Mouse (Mus musculus): ENCODE measurements around the gene Elfn2. TPM values are rescaled to one million over a fixed set of nuclear protein-coding genes. Genes with fewer than 3 reads are reported as not detected.

Elfn2 gene
- polyA plus RNA-seq, 1 experiment from 2014 or later, result not detected

DNA sequence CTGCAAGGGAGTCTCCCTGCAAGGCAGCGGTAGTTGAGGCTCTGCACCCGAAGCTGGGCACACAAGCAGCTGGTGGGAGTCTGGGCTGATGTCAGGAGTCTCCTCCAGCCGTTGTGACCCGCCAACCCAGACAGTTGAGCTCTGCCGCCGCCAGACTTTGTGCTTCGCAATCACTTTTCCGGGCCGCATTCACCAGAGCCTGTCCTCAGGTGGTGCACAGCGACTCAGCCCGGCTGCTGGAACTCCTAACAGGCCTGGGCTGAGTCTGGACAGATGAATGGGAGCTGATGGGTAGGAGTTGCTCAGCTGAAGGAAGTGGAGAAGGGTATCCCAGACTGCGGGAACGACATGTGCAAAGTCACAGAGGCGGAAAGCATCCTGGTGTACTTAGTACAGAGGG, 845 bp upstream of the Elfn2 start:
- Histone ChIP-seq H3K4me3 (no peak overlapping the region), H3K27me3 (replicated peaks) (peaks cover 93% of the 10 kb centered on the region), H3K27ac (no peak overlapping the region), H3K4me2 (no peak overlapping the region), H3K9me3 (replicated peaks) (no peaks in the 10 kb centered on the region), H3K36me3 (no peaks in the 10 kb centered on the region), H3K9ac (no peak overlapping the region), H3K4me1 (peaks cover 18% of the 10 kb centered on the region)
- WGBS (ENCODE audit: insufficient replicate concordance), result 8% methylated on average over 14 of the region's 14 CpGs
- ATAC-seq, result no peak

DNA sequence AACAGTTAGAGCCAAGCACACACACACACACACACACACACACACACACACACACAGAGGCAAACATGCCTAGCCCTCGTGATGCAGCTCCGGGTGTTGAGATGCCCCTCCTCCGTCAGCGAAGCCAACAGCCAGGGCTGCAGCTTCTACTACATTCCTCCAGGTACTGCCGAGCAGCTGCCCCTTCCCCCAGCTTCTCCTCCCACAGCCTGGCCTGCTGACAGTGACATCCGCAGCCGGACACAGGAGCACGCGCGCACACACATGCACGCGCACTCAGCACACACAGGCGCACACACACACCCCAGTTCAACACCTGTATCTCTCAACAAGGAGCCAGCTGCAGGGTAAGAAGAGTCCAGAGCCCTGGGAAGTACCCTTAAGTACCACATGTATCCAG, 1.6 kb downstream of the Elfn2 start:
- no peak overlapping the region for H3K9ac ChIP-seq
- no peak for ATAC-seq
- 53% methylated on average over 13 of the region's 13 CpGs for WGBS (ENCODE audit: insufficient replicate concordance)
- H3K27me3 ChIP-seq (replicated peaks), result peaks cover 94% of the 10 kb centered on the region
- no peak overlapping the region for H3K4me2 ChIP-seq
- H3K4me3 ChIP-seq, result no peak overlapping the region
- H3K27ac ChIP-seq, result no peak overlapping the region
- no peaks in the 10 kb centered on the region for H3K36me3 ChIP-seq
- H3K4me1 ChIP-seq, result peaks cover 24% of the 10 kb centered on the region
- no peaks in the 10 kb centered on the region for H3K9me3 ChIP-seq (replicated peaks)

DNA sequence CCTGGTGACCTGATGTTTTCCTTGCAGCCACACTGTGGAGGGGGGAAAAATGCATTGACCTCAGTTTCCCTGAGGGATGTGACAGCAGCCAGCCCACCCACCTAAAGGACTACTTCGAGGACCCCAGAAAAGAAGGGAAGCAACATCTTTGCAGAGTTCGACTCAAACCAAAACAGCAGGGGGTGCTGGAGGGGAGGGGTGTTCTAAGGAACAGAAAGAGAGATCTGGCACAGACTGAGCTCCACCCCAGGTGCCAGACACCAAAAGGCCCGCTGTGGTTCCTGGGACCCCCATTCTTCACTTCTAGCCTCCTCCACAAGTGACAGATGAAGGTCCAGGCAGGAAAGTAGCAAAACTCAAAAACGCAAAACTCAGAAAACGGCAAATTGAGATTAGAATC, 2.7 kb downstream of the Elfn2 start:
- ATAC-seq, result no peak
- WGBS (ENCODE audit: insufficient replicate concordance), result 27% methylated on average over 5 of the region's 5 CpGs
- no peak overlapping the region for H3K9ac ChIP-seq

GRCm38 (mm10) chr15:78713751-78714150, 4.8 kb downstream of the Elfn2 start:
- Histone ChIP-seq H3K4me3 (no peak overlapping the region), H3K9ac (no peak overlapping the region), H3K4me1 (peaks cover 14% of the 10 kb centered on the region; the same call in 1 of the 2 replicates), H3K27ac (no peak overlapping the region), H3K27me3 (replicated peaks) (peaks cover 99% of the 10 kb centered on the region), H3K9me3 (replicated peaks) (no peaks in the 10 kb centered on the region), H3K4me2 (no peak overlapping the region), H3K36me3 (no peaks in the 10 kb centered on the region)
- 60% methylated on average over 7 of the region's 7 CpGs for WGBS (ENCODE audit: insufficient replicate concordance)
- no peak for ATAC-seq

More for the DNA sequence above, 2.7 kb downstream of the Elfn2 start:
- Histone ChIP-seq H3K9me3 (replicated peaks) (no peaks in the 10 kb centered on the region), H3K27me3 (replicated peaks) (peaks cover 100% of the 10 kb centered on the region), H3K4me3 (no peak overlapping the region), H3K4me1 (peaks cover 24% of the 10 kb centered on the region), H3K4me2 (no peak overlapping the region), H3K36me3 (no peaks in the 10 kb centered on the region), H3K27ac (no peak overlapping the region)

DNA sequence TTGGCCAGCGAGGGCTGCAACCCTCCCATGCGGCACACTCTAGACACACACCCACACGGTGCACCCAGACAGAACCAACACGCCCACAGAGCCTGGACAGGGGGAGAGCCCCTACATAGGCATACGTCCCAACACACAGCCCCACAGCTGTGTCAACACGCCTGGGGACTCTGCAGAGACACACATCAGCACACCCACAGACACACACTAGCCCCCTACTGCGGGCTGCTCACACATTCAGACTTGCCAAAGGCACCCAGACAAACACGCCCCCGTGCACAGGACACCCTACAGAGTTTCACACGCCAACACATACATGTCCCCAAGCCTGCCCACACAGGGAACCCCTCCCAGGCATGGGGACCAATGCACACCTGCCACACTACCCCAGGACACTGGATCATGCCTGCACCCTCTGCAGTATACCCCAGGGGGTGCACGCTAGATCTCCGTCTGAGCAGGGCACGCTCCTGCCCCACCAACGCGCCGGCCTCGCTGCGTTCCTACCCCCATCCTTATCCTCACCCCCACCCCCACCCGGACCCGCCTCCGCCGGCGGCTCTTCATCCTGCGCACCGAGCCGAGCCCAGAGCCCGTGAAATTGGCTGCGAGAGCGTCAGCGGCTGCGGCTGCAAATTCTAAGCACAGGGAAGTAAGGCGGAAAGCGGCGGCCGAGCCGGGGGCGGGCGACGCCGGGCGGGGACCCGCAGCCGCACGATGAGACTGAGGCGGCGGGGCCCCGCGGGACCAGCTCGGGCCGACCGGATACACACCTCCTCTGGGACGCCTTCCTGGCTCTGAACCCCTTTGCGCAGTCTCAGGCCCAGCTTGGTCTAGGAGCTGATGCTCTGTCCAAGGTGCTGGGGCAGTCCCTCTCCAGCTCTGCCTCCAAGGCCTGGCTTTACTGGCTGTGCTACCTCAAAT, 6.0 kb downstream of the Elfn2 start:
- no peak for ATAC-seq
- WGBS (ENCODE audit: insufficient replicate concordance), result 10% methylated on average over 53 of the region's 53 CpGs
- Histone ChIP-seq H3K9me3 (replicated peaks) (no peaks in the 10 kb centered on the region), H3K4me2 (peak overlapping the region; percentile 41), H3K27ac (no peak overlapping the region), H3K4me1 (0 out of 2 replicates have a peak, but pooled peaks cover 6% of the 10 kb centered on the region), H3K4me3 (peak overlapping the region; percentile 14; the same call in 1 of the 2 replicates), H3K9ac (no peak overlapping the region), H3K27me3 (replicated peaks) (peaks cover 96% of the 10 kb centered on the region), H3K36me3 (no peaks in the 10 kb centered on the region)

GRCm38 (mm10) chr15:78711935-78712334, 6.6 kb downstream of the Elfn2 start:
- peaks cover 90% of the 10 kb centered on the region for H3K27me3 ChIP-seq (replicated peaks)
- no peak overlapping the region for H3K4me2 ChIP-seq
- no peak overlapping the region for H3K27ac ChIP-seq
- WGBS (ENCODE audit: insufficient replicate concordance), result 54% methylated on average over 7 of the region's 7 CpGs
- no peaks in the 10 kb centered on the region for H3K36me3 ChIP-seq
- no peak overlapping the region for H3K9ac ChIP-seq
- ATAC-seq, result no peak
- H3K4me3 ChIP-seq, result no peak overlapping the region
- H3K4me1 ChIP-seq, result 0 out of 2 replicates have a peak, but pooled peaks cover 6% of the 10 kb centered on the region
- H3K9me3 ChIP-seq (replicated peaks), result no peaks in the 10 kb centered on the region

GRCm38 (mm10) chr15:78710634-78711033, 7.9 kb downstream of the Elfn2 start:
- 44% methylated on average over 6 of the region's 6 CpGs for WGBS (ENCODE audit: insufficient replicate concordance)
- no peak overlapping the region for H3K4me3 ChIP-seq
- no peak overlapping the region for H3K27ac ChIP-seq
- H3K27me3 ChIP-seq (replicated peaks), result peaks cover 86% of the 10 kb centered on the region
- H3K9me3 ChIP-seq (replicated peaks), result no peaks in the 10 kb centered on the region
- no peaks in the 10 kb centered on the region for H3K36me3 ChIP-seq
- no peak for ATAC-seq
- H3K4me1 ChIP-seq, result 0 out of 2 replicates have a peak, but pooled peaks cover 6% of the 10 kb centered on the region
- H3K4me2 ChIP-seq, result no peak overlapping the region
- no peak overlapping the region for H3K9ac ChIP-seq

GRCm38 (mm10) chr15:78709767-78710166, 8.8 kb downstream of the Elfn2 start:
- WGBS (ENCODE audit: insufficient replicate concordance), result 37% methylated on average over 7 of the region's 7 CpGs
- H3K4me1 ChIP-seq, result 0 out of 2 replicates have a peak, but pooled peaks cover 6% of the 10 kb centered on the region

GRCm38 (mm10) chr15:78706630-78707029, 11.9 kb downstream of the Elfn2 start:
- Histone ChIP-seq H3K9ac (no peak overlapping the region), H3K27ac (no peak overlapping the region), H3K4me2 (no peak overlapping the region), H3K4me3 (no peak overlapping the region), H3K4me1 (no peaks in the 10 kb centered on the region), H3K9me3 (replicated peaks) (no peaks in the 10 kb centered on the region), H3K27me3 (replicated peaks) (peaks cover 73% of the 10 kb centered on the region), H3K36me3 (no peaks in the 10 kb centered on the region)
- 32% methylated on average over 3 of the region's 3 CpGs for WGBS (ENCODE audit: insufficient replicate concordance)
- ATAC-seq, result no peak

More at GRCm38 (mm10) chr15:78709767-78710166, 8.8 kb downstream of the Elfn2 start:
- Histone ChIP-seq H3K4me3 (no peak overlapping the region), H3K27ac (no peak overlapping the region), H3K4me2 (no peak overlapping the region), H3K27me3 (replicated peaks) (peaks cover 85% of the 10 kb centered on the region), H3K9me3 (replicated peaks) (no peaks in the 10 kb centered on the region), H3K9ac (no peak overlapping the region), H3K36me3 (no peaks in the 10 kb centered on the region)
- ATAC-seq, result no peak

- no peak overlapping the region for H3K27ac ChIP-seq
- no peaks in the 10 kb centered on the region for H3K9me3 ChIP-seq (replicated peaks)
- H3K27me3 ChIP-seq (replicated peaks), result peaks cover 65% of the 10 kb centered on the region
- no peak for ATAC-seq
- no peaks in the 10 kb centered on the region for H3K36me3 ChIP-seq
- no peak overlapping the region for H3K4me3 ChIP-seq
- H3K4me2 ChIP-seq, result no peak overlapping the region
- H3K4me1 ChIP-seq, result no peaks in the 10 kb centered on the region
- WGBS (ENCODE audit: insufficient replicate concordance), result 56% methylated on average over 4 of the region's 4 CpGs
- no peak overlapping the region for H3K9ac ChIP-seq
Measured at GRCm38 (mm10) chr15:78704824-78705223, 13.7 kb downstream of the Elfn2 start.

- WGBS (ENCODE audit: insufficient replicate concordance), result 70% methylated on average over 3 of the region's 3 CpGs
- H3K4me1 ChIP-seq, result no peaks in the 10 kb centered on the region
- no peak overlapping the region for H3K4me2 ChIP-seq
- ATAC-seq, result no peak
- no peaks in the 10 kb centered on the region for H3K36me3 ChIP-seq
- H3K9ac ChIP-seq, result no peak overlapping the region
- H3K4me3 ChIP-seq, result no peak overlapping the region
- peaks cover 62% of the 10 kb centered on the region for H3K27me3 ChIP-seq (replicated peaks)
- no peaks in the 10 kb centered on the region for H3K9me3 ChIP-seq (replicated peaks)
- no peak overlapping the region for H3K27ac ChIP-seq
Measured at GRCm38 (mm10) chr15:78704007-78704406, 14.6 kb downstream of the Elfn2 start.

DNA sequence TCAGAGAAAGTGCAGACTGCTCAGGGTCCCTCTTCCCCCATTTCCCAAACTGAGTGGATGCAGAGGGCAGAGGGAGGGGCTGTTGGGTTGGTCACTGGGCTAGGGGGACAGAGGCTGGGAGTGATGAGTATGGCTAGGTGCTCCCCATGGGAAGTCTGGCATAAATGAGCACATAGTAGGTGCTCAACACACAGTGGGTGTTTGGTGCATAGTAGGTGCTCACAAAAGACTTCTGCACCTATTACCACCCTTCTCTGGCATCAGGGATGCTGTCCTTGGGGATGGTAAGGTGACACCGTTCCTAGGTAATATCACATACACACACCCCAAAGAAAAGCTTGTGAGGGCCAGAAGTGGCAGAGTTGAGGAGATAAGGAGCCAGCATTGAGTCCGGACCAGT, 18.2 kb downstream of the Elfn2 start:
- 36% methylated on average over 2 of the region's 2 CpGs for WGBS (ENCODE audit: insufficient replicate concordance)
- H3K27ac ChIP-seq, result no peak overlapping the region
- H3K36me3 ChIP-seq, result no peaks in the 10 kb centered on the region
- H3K4me1 ChIP-seq, result no peaks in the 10 kb centered on the region
- no peak overlapping the region for H3K4me2 ChIP-seq
- H3K4me3 ChIP-seq, result no peak overlapping the region
- H3K9ac ChIP-seq, result no peak overlapping the region
- peaks cover 64% of the 10 kb centered on the region for H3K27me3 ChIP-seq (replicated peaks)
- no peaks in the 10 kb centered on the region for H3K9me3 ChIP-seq (replicated peaks)
- ATAC-seq, result no peak
